Mouse (Mus musculus): ENCODE results near the gene Rad17. TPM values are rescaled to one million over a fixed set of nuclear protein-coding genes. Genes with fewer than 3 reads are reported as not detected.

Gene Rad17
- polyA plus RNA-seq, 1 experiment from 2014 or later: 24.5 TPM

- ATAC-seq (replicated peaks; ENCODE audit: insufficient number of reproducible peaks, low FRiP score, low TSS enrichment): no peak
- 45% methylated on average over 2 of the region's 2 CpGs for WGBS (ENCODE audit: insufficient replicate concordance)
- no peak overlapping the region for H3K27ac ChIP-seq (ENCODE audit: low read depth, low read length)
These were observed 80.1 kb downstream of the Rad17 start for GRCm38 (mm10) chr13:100570713-100571112.

GRCm38 (mm10) chr13:100568359-100568758 is 82.5 kb downstream of the Rad17 start:
- WGBS (ENCODE audit: insufficient replicate concordance): 93% methylated on average over 1 of the region's 1 CpGs

More at GRCm38 (mm10) chr13:100570713-100571112, 80.1 kb downstream of the Rad17 start:
- Histone ChIP-seq H3K4me1 (ENCODE audit: control insufficient read depth, insufficient read depth, low read length) (no peaks in the 10 kb centered on the region), H3K4me3 (ENCODE audit: low read depth, low read length) (no peak overlapping the region), H3K9ac (ENCODE audit: low read depth, low read length) (no peak overlapping the region), H3K36me3 (ENCODE audit: control insufficient read depth, insufficient read depth, low read length) (no peaks in the 10 kb centered on the region), H3K4me2 (no peak overlapping the region), H3K9me3 (replicated peaks; ENCODE audit: control insufficient read depth, low read length) (no peaks in the 10 kb centered on the region), H3K27me3 (ENCODE audit: control insufficient read depth, insufficient read depth, low read length) (no peaks in the 10 kb centered on the region)

More at GRCm38 (mm10) chr13:100568359-100568758, 82.5 kb downstream of the Rad17 start:
- Histone ChIP-seq H3K4me1 (ENCODE audit: control insufficient read depth, insufficient read depth, low read length) (no peaks in the 10 kb centered on the region), H3K36me3 (ENCODE audit: control insufficient read depth, insufficient read depth, low read length) (no peaks in the 10 kb centered on the region), H3K4me2 (no peak overlapping the region), H3K27ac (ENCODE audit: low read depth, low read length) (no peak overlapping the region), H3K9ac (ENCODE audit: low read depth, low read length) (no peak overlapping the region), H3K9me3 (replicated peaks; ENCODE audit: control insufficient read depth, low read length) (no peaks in the 10 kb centered on the region), H3K27me3 (ENCODE audit: control insufficient read depth, insufficient read depth, low read length) (no peaks in the 10 kb centered on the region), H3K4me3 (ENCODE audit: low read depth, low read length) (no peak overlapping the region)
- no peak for ATAC-seq (replicated peaks; ENCODE audit: insufficient number of reproducible peaks, low FRiP score, low TSS enrichment)

Other genes starting within 250 kb of the Rad17 start
- gene Naip1, start 198.2 kb downstream of the Rad17 start, polyA plus RNA-seq (2014; fragmentation: Nextera tagmentation; extraction: Ambion mirVana): not detected in 2 replicates
- 51.4 and 54.9 TPM in 2 replicates for gene Gtf2h2, start 158.5 kb downstream of the Rad17 start, polyA plus RNA-seq (2014; fragmentation: Nextera tagmentation; extraction: Ambion mirVana)
- 1.5 and 1.7 TPM in 2 replicates for gene Ocln, start 98.3 kb downstream of the Rad17 start, polyA plus RNA-seq (2014; fragmentation: Nextera tagmentation; extraction: Ambion mirVana)
- 2.8 and 3.6 TPM in 2 replicates for gene Marveld2, start 34.1 kb downstream of the Rad17 start, polyA plus RNA-seq (2014; fragmentation: Nextera tagmentation; extraction: Ambion mirVana)
- 244 and 250 TPM in 2 replicates for gene Ak6, start 72 bp downstream of the Rad17 start, polyA plus RNA-seq (2014; fragmentation: Nextera tagmentation; extraction: Ambion mirVana)
- 7.4 and 15.8 TPM in 2 replicates for gene Taf9, start 528 bp upstream of the Rad17 start, polyA plus RNA-seq (2014; fragmentation: Nextera tagmentation; extraction: Ambion mirVana)
- gene Ccdc125, start 18.7 kb upstream of the Rad17 start, polyA plus RNA-seq (2014; fragmentation: Nextera tagmentation; extraction: Ambion mirVana): 3.2 and 4.4 TPM in 2 replicates
- gene Cdk7, start 79.9 kb upstream of the Rad17 start, polyA plus RNA-seq (2014; fragmentation: Nextera tagmentation; extraction: Ambion mirVana): 75.1 and 80.1 TPM in 2 replicates
- 243 and 253 TPM in 2 replicates for gene Mrps36, start 93.6 kb upstream of the Rad17 start, polyA plus RNA-seq (2014; fragmentation: Nextera tagmentation; extraction: Ambion mirVana)
- gene Cenph, start 124.8 kb upstream of the Rad17 start, polyA plus RNA-seq (2014; fragmentation: Nextera tagmentation; extraction: Ambion mirVana): 27.0 and 31.2 TPM in 2 replicates
- 239 and 248 TPM in 2 replicates for gene Ccnb1, start 135.5 kb upstream of the Rad17 start, polyA plus RNA-seq (2014; fragmentation: Nextera tagmentation; extraction: Ambion mirVana)
- gene Slc30a5, start 182.4 kb upstream of the Rad17 start, polyA plus RNA-seq (2014; fragmentation: Nextera tagmentation; extraction: Ambion mirVana): 37.7 and 42.3 TPM in 2 replicates